Mouse (Mus musculus): ENCODE data around the gene Olfr1425.

DNA sequence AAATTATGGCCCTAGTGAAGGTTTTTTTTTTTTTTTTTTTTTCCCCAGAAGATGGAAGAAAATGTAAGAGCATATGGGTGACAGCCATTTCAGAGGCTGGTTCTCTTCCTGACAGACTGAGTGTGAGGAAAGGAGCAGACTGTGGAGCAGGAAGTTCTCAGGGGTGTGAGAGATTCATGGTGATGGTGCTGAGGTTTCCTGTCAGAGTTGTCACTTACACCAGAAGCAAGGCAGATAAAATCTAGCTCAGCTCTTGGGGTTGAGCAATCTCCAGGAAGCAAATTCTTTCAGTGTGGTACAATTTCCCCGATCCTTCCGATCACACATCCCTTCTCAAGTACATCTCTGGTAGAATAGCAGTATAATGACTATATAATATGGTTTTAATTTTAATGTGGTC lies 50.9 kb downstream of the Olfr1425 start:
- TF ChIP-seq TCF12 (IDR thresholded peaks at IDR 0.05; ENCODE audit: insufficient read depth, poor library complexity, severe bottlenecking) (no peak), POLR2A (IDR thresholded peaks at IDR 0.05; ENCODE audit: insufficient read length, low read depth) (no peak), E2F4 (IDR thresholded peaks at IDR 0.05; ENCODE audit: insufficient read depth) (no peak), POLR2AphosphoS2 (IDR thresholded peaks at IDR 0.05; ENCODE audit: insufficient read length, low read depth) (no peak), MAX (IDR thresholded peaks at IDR 0.05; ENCODE audit: low read depth) (no peak), USF1 (IDR thresholded peaks at IDR 0.05; ENCODE audit: low read depth) (no peak), MYOD1 (IDR thresholded peaks at IDR 0.05; ENCODE audit: control insufficient read depth in 1 of 3, insufficient read length in 2 of 3, low read depth in 2 of 3) (no peak), CEBPB (IDR thresholded peaks at IDR 0.05; ENCODE audit: insufficient read depth, poor library complexity, severe bottlenecking) (no peak), TCF3 (IDR thresholded peaks at IDR 0.05; ENCODE audit: insufficient read length, low read depth) (no peak)
